Mouse (Mus musculus) ovary, postnatal 36 days (tissue): ENCODE data around the gene Cenpt.

Experiments used
- DNase-seq: peaks from one replicate; pipeline ENCODE4 v3.0.0; 2022; ENCODE audit warnings: low spot score, mixed read lengths

Gene Cenpt

GRCm38 (mm10) chr8:105805346-105805745 is 47.7 kb downstream of the Cenpt start:
- DNase-seq = no peak

- no peak for DNase-seq
These were observed 48.3 kb downstream of the Cenpt start for GRCm38 (mm10) chr8:105804797-105805196.

- DNase-seq = no peak
These were observed 51.7 kb downstream of the Cenpt start for GRCm38 (mm10) chr8:105801153-105801904.

- peak; percentile 73 for DNase-seq
These were observed 53.8 kb downstream of the Cenpt start for GRCm38 (mm10) chr8:105799091-105799812.

- DNase-seq = no peak
These were observed 54.7 kb downstream of the Cenpt start for GRCm38 (mm10) chr8:105798408-105798807.

- no peak for DNase-seq
These were observed 57.3 kb downstream of the Cenpt start for GRCm38 (mm10) chr8:105795785-105796184.
